Mouse (Mus musculus) embryonic stem cell, embryonic (primary cell): ENCODE measurements around the gene Mybpc2.

Source experiments
- CTCF ChIA-PET, 4 experiments: fragments of 300-600 bp in 2 of 4; fragments of 350-600 bp in 2 of 4; sonication (Branson Sonifier 250); formaldehyde crosslinking; loops; one replicate each; lab custom pipeline; 2022; ENCODE audit warnings: inconsistent platforms in 2 of 4; lab: Charles Lee
- POLR2A ChIA-PET, 4 experiments: fragments of 300-600 bp in 2 of 4; fragments of 350-600 bp in 2 of 4; sonication (Branson Sonifier 250); formaldehyde crosslinking; loops; one replicate each; lab custom pipeline; 2022; ENCODE audit warnings: antibody characterized with exemption in 4 of 4, inconsistent platforms in 1 of 4; lab: Charles Lee

Gene Mybpc2

GRCm38 (mm10) chr7:44471880-44472557, 52.4 kb downstream of the Mybpc2 start:
- POLR2A ChIA-PET, result interaction anchor here in 2 of 4 experiments (1.1 to 1.8 kb wide), 4 partner anchors 9 to 132 kb away, joined by 3 to 6 read pairs (median 4); partner anchors contain the start of genes Emc10 (in 1 of the 2) and Fam71e1 (in 1 of the 2)
- CTCF ChIA-PET, result interaction anchor here in 1 of 4 experiments (0.5 kb wide), 1 partner anchor 510 kb away, joined by 6 read pairs; no protein-coding TSS in a partner anchor

DNA sequence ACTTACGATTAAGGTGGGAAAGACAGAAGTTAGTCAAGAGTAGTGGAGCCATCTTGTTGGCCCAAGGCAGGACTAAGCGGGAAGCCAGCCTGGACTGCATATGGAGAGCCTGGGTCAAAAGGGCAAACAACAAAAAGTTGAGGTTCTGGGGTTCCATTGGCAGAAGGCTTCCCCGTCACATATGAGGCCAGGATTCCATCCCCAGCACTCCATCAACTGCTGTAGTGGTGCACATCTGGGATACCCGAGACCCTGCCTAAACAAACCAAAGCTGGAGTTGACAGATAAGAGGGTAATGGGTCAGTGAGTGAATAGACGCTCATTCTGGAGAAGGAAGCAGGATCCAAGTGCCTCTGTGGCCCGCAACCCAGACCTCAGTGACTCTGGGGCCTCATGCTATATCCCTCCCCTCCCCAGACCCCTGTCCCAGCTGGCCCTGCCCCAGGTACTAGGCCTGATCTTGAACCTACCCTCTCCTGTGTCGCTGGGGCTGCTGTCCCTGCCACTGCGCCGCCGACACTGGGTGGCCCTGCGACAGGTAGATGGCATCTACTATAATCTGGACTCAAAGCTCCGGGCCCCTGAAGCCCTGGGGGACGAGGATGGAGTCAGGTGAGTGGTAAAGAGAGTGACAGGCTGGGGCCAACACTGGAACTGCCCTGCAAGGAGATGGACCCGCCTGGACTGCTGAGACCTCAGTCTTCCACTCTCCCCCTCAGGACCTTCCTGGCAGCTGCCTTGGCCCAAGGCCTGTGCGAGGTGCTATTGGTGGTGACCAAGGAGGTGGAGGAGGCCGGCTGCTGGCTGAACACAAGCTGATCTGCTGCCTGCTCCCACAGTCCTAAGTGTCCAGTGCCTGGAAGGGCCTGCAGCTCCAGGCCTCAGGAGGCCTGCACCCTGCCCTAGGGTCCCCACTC, 53.5 kb downstream of the Mybpc2 start:
- CTCF ChIA-PET, result interaction anchor here in 1 of 4 experiments (0.5 kb wide), 1 partner anchor 511 kb away, joined by 6 read pairs; no protein-coding TSS in a partner anchor
- POLR2A ChIA-PET, result interaction anchor here in 2 of 4 experiments (0.7 to 1.8 kb wide), 6 partner anchors 8 to 131 kb away, joined by 3 to 6 read pairs (median 4); partner anchors contain the start of genes Emc10 (in 1 of the 2) and Fam71e1 (in 1 of the 2)

DNA sequence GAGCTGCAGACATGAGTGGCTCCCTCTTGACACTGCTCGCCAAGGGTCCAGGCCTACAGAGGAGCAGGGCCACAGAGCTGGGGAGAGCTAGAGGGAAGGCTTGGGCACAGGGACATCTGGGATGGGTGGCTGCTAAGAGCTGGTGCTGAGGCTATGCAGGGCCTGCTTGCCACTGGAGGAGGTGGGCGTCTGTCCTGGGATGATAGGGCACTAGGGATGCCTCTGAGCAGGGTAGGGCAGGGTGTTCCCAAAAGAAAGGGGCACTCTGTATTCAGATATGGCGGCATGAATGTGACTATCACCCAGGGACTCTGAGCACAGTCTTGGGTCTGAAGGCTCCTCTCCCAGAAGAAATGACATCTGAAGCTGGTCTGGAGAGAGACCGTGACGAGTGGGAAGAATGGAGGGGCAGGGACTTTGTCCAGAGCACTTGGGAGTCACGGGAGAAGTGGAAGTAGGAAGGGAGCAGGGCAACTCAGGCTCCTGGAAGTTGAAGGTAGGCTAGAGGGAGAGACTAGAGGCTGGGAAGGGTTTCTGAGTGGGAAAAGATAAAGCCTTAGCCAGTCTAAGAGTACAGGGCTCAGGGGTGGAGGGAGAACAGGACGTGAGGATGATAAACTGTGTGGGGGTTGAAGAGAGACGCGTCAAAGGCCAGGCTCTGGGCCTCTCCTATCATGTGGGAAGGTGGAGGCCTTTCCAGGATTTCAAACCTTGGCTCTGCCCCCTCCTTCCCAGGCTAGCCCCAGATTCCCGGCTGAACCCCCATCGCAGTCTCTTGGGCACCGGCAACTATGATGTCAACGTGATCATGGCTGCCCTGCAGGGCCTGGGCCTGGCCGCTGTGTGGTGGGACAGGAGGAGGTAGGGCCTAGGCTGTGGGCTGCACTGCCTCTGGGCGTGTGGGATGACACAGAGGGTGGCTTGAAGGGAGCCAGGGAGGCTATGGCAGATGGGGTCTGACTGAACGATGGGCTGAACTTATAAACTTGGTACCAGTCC, 54.5 kb downstream of the Mybpc2 start:
- ChIA-PET POLR2A (interaction anchor here in 3 of 4 experiments (0.8 to 4.1 kb wide), 6 partner anchors 15 to 67 kb away, joined by 3 to 52 read pairs (median 20); partner anchors contain the start of genes Emc10 (in 2 of the 3) and Fam71e1 (in 2 of the 3)), CTCF (interaction anchor here in 1 of 4 experiments (1.9 kb wide), 1 partner anchor 207 kb away, joined by 4 read pairs; no protein-coding TSS in a partner anchor)

GRCm38 (mm10) chr7:44468644-44469285, 55.7 kb downstream of the Mybpc2 start:
- CTCF ChIA-PET, result interaction anchor here in 3 of 4 experiments (0.6 to 1.9 kb wide), 6 partner anchors 16 to 357 kb away, joined by 3 to 5 read pairs (median 3); no protein-coding TSS in a partner anchor
- POLR2A ChIA-PET, result interaction anchor here in 3 of 4 experiments (0.5 to 4.1 kb wide), 19 partner anchors 17 to 352 kb away, joined by 3 to 52 read pairs (median 5); partner anchors contain the start of genes Emc10 (in 2 of the 3), Fam71e1 (in 2 of the 3), 1700028J19Rik (in 1 of the 3) and 2410002F23Rik (in 1 of the 3)

DNA sequence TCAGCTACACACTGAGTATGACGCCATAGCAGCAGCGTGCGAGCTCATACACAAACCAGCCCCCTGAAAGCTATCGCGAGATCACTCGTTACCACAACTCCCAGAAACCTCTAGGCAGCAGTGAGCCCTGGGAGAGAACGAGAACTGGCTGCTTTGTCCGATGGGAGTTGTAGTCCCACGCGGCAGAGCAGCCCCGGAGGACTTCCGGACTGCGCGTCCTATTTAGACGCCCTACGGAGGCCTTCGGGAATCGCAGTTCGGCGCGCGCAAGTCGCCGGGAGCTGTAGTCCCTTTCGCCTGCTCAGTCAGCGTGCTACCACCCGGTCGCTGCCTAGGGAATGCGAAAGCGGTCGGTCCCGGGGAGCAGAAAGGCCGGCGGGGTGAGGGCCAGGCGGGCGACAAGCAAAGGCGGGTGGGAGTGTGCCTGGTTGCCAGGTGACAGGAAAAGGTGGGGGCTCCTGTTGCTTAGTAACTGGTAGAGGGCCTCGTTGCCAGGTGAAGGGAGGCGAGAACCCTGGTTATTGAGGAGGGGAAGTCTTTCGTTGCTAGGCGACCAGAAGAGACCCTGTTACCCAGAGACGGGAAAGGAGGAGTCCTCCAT, 56.5 kb downstream of the Mybpc2 start, which contains the start of gene Josd2:
Josd2 (plus strand) TSS at position 170 of the 601 bp plus-strand sequence.
- ChIA-PET POLR2A (interaction anchor here in 3 of 4 experiments (0.5 to 4.1 kb wide), 51 partner anchors 17 to 796 kb away, joined by 3 to 52 read pairs (median 4); partner anchors contain the start of genes Emc10 (in 3 of the 3), Fam71e1 (in 3 of the 3), Pold1 (in 2 of the 3) and 1700028J19Rik (in 1 of the 3)), CTCF (interaction anchor here in 3 of 4 experiments (0.6 to 1.6 kb wide), 10 partner anchors 17 to 485 kb away, joined by 3 to 7 read pairs (median 3); partner anchors contain the start of genes Emc10 (in 1 of the 3) and Fam71e1 (in 1 of the 3))

DNA sequence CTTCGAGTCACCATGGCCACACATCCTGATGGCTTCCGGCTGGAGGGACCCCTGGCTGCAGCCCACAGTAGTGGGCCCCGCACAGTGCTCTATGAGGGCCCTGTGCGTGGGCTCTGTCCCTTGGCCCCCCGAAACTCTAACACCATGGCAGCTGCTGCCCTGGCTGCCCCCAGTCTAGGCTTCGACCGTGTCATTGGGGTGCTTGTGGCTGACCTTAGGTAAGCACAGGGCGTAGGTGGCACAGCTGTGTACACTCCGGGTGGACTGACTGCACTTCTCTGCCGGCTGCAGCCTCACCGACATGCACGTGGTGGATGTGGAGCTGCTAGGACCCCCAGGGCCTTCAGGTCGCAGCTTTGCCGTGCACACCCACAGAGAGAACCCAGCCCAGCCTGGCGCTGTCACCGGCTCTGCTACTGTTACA, 57.6 kb downstream of the Mybpc2 start:
- ChIA-PET POLR2A (interaction anchor here in 3 of 4 experiments (0.5 to 4.1 kb wide), 24 partner anchors 19 to 795 kb away, joined by 3 to 52 read pairs (median 4); partner anchors contain the start of genes Emc10 (in 3 of the 3), Fam71e1 (in 3 of the 3), Akt1s1 (in 1 of the 3) and Atf5 (in 1 of the 3)), CTCF (interaction anchor here in 3 of 4 experiments (0.6 to 1.2 kb wide), 5 partner anchors 33 to 911 kb away, joined by 3 to 7 read pairs (median 3); no protein-coding TSS in a partner anchor)

DNA sequence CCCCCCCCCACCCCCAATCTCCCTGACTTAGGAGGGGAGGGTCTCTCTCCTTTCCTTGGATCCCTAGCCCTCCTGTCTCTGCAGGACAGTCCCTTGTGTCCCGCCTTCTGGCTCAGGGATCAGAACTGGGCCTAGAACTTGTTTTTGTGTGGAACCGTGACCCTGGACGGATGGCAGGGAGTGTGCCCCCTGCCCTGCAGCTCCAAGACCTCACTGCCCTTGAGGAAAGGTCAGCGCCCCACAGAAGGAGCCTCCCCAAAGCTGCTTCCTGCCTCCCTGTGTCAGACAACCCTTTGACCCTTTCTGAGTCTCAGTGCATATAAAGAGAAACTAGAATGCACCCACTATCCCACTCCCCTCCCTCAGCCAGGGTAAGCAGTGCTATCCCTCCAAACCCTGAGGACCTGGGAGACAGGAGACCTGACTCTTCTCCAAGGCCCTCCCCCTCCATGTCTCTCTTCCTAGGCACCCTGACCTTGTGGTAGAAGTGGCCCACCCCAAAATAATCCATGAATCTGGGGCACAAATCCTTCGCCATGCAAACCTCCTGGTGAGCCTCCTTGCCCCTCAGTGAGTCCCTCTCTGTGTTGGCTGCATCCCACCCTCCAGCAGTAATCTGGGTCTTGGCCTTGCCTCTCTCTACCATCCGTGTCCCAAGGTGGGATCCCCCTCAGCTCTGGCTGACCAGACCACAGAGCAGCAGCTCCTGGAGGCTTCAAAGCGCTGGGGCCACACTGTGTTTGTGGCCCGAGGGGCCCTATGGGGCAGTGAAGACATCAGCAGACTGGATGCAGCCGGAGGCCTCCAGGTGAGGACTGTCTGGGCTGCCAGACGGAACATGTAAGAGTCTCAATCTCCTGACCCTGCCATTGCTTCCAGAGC, 58.2 kb downstream of the Mybpc2 start:
- POLR2A ChIA-PET, result interaction anchor here in 3 of 4 experiments (0.6 to 4.1 kb wide), 11 partner anchors 20 to 794 kb away, joined by 3 to 52 read pairs (median 4); partner anchors contain the start of genes Emc10 (in 3 of the 3), Fam71e1 (in 3 of the 3) and Ctu1 (in 1 of the 3)
- CTCF ChIA-PET, result no interaction called here

DNA sequence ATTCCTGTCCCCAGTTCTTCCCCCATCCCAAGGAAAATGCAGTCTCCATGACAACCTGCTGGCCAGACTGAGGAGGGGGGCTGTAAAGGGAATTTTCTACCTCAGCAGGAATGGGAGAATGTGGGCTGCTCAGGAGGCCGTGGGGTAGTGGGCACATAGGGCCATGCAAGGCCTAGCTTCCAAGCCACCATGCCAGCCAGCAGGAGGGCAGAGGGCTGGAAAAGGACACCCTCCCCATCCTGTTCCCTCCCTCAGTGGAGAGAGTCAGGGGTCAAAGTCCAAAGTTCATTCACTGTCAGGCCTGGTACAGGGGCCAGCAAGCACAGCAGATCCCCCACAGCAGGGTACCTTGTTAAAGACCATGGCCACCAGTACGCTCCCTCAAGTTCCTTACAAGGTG, 59.3 kb downstream of the Mybpc2 start, which contains the start of gene Aspdh:
Aspdh (plus strand) TSS at position 281 of the 400 bp plus-strand sequence.
- POLR2A ChIA-PET, result interaction anchor here in 1 of 4 experiments (0.7 kb wide), 2 partner anchors 34 to 191 kb away, joined by 3 read pairs; no protein-coding TSS in a partner anchor

GRCm38 (mm10) chr7:44464511-44464910, 59.9 kb downstream of the Mybpc2 start:
- CTCF ChIA-PET, result no interaction called here
- POLR2A ChIA-PET, result interaction anchor here in 2 of 4 experiments (0.5 to 0.7 kb wide), 4 partner anchors 32 to 588 kb away, joined by 3 to 4 read pairs (median 3); no protein-coding TSS in a partner anchor

More for the DNA sequence above, 59.3 kb downstream of the Mybpc2 start, which contains the start of gene Aspdh:
- CTCF ChIA-PET, result no interaction called here

DNA sequence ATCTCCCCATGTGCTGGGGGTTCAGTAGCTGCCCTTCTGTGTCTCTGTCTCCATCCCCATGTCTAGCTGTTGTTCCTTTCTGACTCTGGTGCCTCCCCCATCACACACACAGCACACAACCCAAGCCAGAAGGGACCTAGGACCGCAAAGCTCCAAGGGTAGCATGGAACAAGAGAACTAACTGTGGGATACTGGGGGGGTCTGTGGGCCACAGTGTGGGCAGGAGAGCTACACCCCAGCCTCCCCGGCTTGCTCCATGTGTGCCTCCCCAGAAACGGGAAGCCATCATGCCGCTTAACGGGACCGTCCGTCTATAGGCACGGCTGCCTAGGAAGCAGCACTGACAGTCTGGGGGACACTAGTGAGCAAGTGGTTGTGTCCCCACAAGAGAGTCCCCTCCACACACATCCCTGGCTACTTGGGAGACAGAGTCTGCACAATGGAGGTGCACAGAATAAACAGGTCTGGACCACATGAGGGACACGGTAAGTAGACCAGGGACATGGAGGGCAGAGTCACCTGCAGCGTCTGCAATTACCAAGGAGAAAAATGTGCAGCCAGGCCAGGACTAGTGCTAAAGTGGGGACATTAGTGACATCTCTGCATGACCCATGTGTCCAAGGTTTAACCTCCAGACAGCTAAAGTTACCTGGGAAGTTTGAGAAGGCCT, 60.8 kb downstream of the Mybpc2 start:
- ChIA-PET CTCF (interaction anchor here in 3 of 4 experiments (0.6 to 1.1 kb wide), 7 partner anchors 18 to 201 kb away, joined by 3 to 12 read pairs (median 3); no protein-coding TSS in a partner anchor), POLR2A (interaction anchor here (0.5 to 1.5 kb wide), 17 partner anchors 8 to 1281 kb away, joined by 3 to 7 read pairs (median 3); partner anchors contain the start of genes Emc10 (in 2 of the 4) and Fam71e1 (in 2 of the 4))

- ChIA-PET POLR2A (interaction anchor here (0.6 to 1.5 kb wide), 18 partner anchors 8 to 1282 kb away, joined by 3 to 7 read pairs (median 3); partner anchors contain the start of genes Emc10 (in 2 of the 4) and Fam71e1 (in 2 of the 4)), CTCF (interaction anchor here in 3 of 4 experiments (0.6 to 1.1 kb wide), 8 partner anchors 17 to 204 kb away, joined by 3 to 12 read pairs (median 4); no protein-coding TSS in a partner anchor)
Measured at GRCm38 (mm10) chr7:44463056-44463425, 61.4 kb downstream of the Mybpc2 start.

DNA sequence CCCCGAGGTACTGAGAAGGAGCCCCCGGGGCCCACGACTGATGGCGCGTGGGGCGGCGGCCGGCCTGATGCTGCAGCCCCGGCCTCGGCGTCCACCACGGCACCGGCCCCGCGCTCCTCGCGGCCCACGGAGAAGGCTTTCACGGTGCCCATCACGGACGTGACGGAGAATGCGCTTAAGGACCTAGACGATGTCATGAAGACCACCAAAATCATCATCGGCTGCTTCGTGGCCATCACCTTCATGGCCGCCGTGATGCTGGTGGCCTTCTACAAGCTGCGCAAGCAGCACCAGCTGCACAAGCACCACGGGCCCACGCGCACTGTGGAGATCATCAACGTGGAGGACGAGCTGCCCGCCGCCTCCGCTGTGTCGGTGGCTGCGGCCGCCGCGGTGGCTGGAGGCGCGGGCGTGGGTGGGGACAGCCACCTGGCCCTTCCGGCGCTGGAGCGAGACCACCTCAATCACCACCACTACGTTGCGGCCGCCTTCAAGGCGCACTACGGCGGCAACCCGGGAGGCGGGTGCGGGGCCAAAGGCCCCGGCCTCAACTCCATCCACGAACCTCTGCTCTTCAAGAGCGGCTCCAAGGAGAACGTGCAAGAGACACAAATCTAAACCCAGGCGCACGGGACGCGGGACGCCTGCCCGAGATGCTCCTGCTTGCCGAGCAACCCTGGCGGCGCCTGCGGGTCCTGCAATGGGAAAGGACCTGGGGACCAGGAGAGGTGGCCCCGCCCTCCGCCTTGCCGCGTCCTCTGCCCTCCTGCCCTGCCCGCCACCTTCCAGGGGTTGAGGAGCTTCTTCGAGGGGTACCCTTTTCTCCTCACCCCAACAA, 62.0 kb downstream of the Mybpc2 start:
- ChIA-PET CTCF (interaction anchor here (0.6 to 1.1 kb wide), 6 partner anchors 23 to 204 kb away, joined by 3 to 4 read pairs (median 3); no protein-coding TSS in a partner anchor), POLR2A (interaction anchor here in 3 of 4 experiments (0.6 to 1.5 kb wide), 15 partner anchors 9 to 1282 kb away, joined by 3 to 7 read pairs (median 3); partner anchors contain the start of genes Emc10 (in 2 of the 3), Fam71e1 (in 2 of the 3) and Syt3 (in 1 of the 3))
